Mouse (Mus musculus) olfactory bulb, adult 2 months (tissue): Measurements from ENCODE around the gene Gm28043. TPM values are rescaled to one million over a fixed set of nuclear protein-coding genes. Genes with fewer than 3 reads are reported as not detected.

Source experiments
- H3K27ac ChIP-seq: fragments of 200-500 bp; 2 replicates; pipeline ENCODE4 v1.5.1; 2012; ENCODE audit warnings: low read depth, low read length; ENCODE audit not compliant: insufficient read depth
- H3K4me1 ChIP-seq: fragments of 200-500 bp; 2 replicates; pipeline ENCODE4 v1.6.1; 2012; ENCODE audit warnings: low read length; ENCODE audit not compliant: control insufficient read depth, insufficient read depth
- H3K4me3 ChIP-seq: fragments of 200-500 bp; 2 replicates; pipeline ENCODE4 v1.5.1; 2012; ENCODE audit warnings: mild to moderate bottlenecking, low read depth, low read length, moderate library complexity; ENCODE audit not compliant: insufficient read depth
- CTCF ChIP-seq: fragments of 200-500 bp; IDR thresholded peaks from 2 replicates; pipeline ENCODE4 v1.5.1; 2012; ENCODE audit warnings: low read depth, mild to moderate bottlenecking, low read length, moderate library complexity; ENCODE audit not compliant: insufficient read depth
- POLR2A ChIP-seq: fragments of 200-500 bp; IDR thresholded peaks from 2 replicates; pipeline ENCODE4 v1.6.1; 2012; ENCODE audit warnings: mild to moderate bottlenecking, low read depth, low read length, moderate library complexity; ENCODE audit not compliant: insufficient read depth
- WGBS: fragments of 180-500 bp; shearing (Covaris S2); methylation state at CpG from one replicate; pipeline ENCODE4 v1.1.7; 2018; 5-methylcytosine and 5-hydroxymethylcytosine counted together
- polyA plus RNA-seq: library from polyadenylated mRNA; stranded (reverse); fragments of >200 nt; gene quantifications from 2 replicates; pipeline ENCODE4 v1.2.4, GENCODE M21; 2012; ENCODE audit warnings: low replicate concordance; ENCODE audit not compliant: missing spikeins, insufficient read depth, insufficient read length

The Gm28043 gene
- polyA plus RNA-seq, 1 experiment, result not detected

DNA sequence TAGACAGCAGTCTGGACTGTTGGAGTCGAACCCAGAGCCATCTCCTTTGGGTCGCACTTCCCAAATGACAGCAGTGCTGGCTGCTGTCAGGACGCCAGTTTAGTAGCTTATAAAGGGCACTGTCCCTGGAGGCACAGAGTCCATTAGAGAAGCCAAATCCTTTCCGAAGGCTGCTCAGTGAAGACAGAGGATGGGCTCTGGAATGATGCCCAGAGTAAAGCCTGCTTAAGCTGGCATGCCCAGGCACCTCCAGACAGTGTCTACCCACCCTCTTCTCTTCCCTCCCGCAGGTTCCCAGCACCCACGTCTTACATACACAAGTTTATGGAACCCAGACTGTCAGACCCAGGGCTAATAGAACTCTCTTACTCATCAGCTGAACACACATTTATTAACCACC lies 109.9 kb downstream of the Gm28043 start:
- H3K27ac ChIP-seq, result no peak overlapping the region
- H3K4me3 ChIP-seq, result no peak overlapping the region
- TF ChIP-seq POLR2A (no peak), CTCF (no peak)
- WGBS, result 32% methylated on average over 6 of the region's 6 CpGs
- no peaks in the 10 kb centered on the region for H3K4me1 ChIP-seq

DNA sequence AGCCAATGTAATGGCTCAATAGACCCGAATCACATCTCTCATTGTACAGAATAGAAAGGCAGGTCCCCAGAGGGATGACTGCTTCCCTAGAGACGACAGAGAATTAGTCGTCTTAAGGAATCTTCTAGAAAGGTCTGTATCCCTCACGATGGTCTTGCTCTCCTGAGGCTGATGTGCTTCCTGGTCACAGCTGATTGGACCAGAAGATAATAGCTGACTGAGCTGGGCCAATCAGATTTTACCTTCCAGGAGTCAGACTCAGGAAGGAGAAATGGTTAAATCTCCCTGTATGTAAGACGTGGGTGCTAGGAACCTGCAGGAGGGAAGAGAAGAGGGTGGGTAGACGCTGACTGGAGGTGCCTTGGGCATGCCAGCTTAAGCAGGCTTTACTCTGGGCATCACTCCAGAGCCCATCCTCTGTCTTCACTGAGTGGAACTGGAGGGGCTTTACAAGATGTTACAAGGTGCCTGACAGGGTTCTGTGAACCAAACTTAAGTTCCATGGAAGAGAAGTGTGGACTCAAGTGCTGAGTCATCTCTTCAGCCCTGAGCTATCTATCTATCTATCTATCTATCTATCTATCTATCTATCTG lies 110.4 kb downstream of the Gm28043 start:
- WGBS, result 58% methylated on average over 6 of the region's 6 CpGs
- H3K4me1 ChIP-seq, result no peaks in the 10 kb centered on the region
- no peak overlapping the region for H3K27ac ChIP-seq
- TF ChIP-seq CTCF (no peak), POLR2A (no peak)
- no peak overlapping the region for H3K4me3 ChIP-seq

DNA sequence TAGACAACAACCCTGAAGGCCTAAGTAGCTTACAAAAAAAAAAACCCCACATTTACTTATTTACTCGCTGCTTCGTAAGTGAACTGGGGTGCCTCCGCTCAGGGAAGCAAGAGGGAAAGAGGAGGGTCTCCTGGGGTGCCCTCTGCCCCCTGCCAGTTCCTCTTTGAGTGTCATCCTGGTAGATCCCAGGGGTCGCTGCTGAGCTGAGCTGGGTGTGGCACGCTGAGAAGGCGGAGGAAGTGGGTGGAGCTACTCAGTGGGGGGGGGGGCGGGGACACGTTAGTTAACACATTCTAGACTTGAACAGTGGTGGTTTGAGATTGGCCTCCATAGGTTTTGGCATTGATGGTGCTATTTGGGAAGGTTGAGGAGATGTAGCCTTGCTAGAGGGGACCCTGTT lies 113.4 kb downstream of the Gm28043 start:
- Histone ChIP-seq H3K4me1 (peaks cover 9% of the 10 kb centered on the region; the same call in 1 of the 2 replicates), H3K4me3 (no peak overlapping the region), H3K27ac (no peak overlapping the region)
- TF ChIP-seq POLR2A, result no peak
- no peak for TF ChIP-seq CTCF
- 65% methylated on average over 8 of the region's 8 CpGs for WGBS

DNA sequence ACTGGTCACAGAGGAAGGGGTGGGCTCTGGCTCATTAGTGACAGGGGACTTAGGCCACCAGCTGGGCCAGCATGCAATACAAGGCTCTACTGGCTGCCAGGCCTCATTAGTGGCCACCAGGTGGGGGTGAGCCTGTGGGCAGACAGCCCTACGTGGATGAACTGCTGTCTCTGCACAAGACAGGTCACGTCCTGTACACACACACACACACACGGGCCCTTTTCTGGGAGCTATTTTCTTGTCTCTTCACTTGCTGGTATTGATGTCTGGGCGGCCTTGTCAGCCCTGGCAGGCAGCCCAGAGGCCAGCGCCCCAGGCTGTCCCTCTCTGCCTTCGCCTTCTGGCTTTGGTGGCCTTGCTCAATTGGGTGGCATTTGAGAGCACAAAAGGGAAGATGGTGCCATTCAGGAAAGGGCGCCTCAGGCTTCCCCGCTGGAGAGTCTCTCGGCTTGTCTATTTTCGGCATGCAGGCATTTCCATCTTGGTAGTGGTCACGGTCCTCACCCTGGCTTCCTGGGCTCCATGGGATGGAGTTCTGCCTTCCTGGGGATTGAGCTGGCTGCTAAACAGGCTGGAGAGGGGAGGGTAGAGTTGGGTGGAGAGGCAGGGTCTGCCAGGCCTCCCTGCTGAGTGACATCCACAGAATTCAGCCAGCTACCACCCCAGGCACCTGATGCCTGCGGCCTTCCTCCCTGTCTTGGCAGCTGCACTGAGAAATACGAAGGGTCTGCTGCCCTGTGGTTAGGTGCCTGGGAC lies 116.0 kb downstream of the Gm28043 start:
- TF ChIP-seq POLR2A (no peak), CTCF (no peak)
- Histone ChIP-seq H3K27ac (no peak overlapping the region), H3K4me1 (peaks cover 9% of the 10 kb centered on the region; the same call in 1 of the 2 replicates), H3K4me3 (no peak overlapping the region)
- 60% methylated on average over 13 of the region's 13 CpGs for WGBS

DNA sequence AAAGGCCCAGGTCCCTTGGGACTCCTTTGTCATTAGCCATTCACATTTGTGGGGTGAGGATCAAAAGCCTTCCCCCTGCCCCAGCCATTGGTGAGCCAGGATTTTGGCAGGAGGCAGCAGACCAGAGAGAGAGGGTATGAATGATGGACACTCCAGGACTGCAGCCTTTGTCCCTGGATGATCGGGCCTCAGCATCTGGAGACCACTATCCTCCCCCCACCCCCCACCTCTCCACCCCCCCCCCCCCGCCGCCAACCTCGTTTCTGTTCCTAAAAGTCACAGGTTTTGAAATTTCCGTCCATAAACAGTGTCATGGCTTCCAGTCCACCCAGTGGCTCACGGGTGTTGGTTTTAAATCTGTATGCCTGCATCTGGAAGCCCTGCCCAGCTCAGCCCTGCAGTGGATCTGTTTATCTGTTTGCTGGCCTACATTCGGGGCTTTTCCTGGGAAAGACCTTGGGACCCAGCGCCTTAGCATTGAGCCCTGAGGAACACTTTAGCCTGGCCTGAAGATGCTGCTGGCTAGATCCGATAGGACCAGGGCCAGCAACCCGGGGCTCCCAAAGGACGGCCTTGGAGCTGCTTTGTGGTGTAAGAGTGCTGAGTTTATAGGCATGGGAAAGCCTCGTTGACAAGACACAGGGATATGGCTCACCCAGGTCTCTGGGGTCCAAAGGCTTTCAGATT lies 116.7 kb downstream of the Gm28043 start:
- TF ChIP-seq CTCF, result no peak
- no peak for TF ChIP-seq POLR2A
- peaks cover 10% of the 10 kb centered on the region; the same call in 1 of the 2 replicates for H3K4me1 ChIP-seq
- H3K4me3 ChIP-seq, result no peak overlapping the region
- 72% methylated on average over 12 of the region's 12 CpGs for WGBS
- H3K27ac ChIP-seq, result no peak overlapping the region

DNA sequence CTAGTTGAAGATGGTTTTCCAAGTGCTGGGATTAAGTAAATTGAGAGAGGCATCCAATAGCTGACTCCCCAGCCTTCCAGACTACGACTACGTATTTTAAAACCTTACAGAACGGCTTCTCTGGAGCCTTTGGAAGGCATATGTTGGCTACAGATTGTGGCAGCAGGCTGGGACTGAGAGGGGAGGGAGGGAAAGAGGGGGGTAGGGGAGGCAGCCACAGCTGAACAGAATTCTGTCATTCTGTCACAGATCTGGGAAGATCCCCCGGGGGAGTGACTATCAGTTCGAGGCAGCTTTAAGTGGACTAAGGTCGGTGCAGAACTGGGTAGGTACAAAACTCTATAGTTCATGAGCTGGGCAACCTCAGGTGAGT lies 117.3 kb downstream of the Gm28043 start:
- no peak for TF ChIP-seq CTCF
- no peak for TF ChIP-seq POLR2A
- Histone ChIP-seq H3K4me1 (peaks cover 14% of the 10 kb centered on the region; the same call in 1 of the 2 replicates), H3K4me3 (no peak overlapping the region), H3K27ac (no peak overlapping the region)
- WGBS, result 73% methylated on average over 6 of the region's 6 CpGs

DNA sequence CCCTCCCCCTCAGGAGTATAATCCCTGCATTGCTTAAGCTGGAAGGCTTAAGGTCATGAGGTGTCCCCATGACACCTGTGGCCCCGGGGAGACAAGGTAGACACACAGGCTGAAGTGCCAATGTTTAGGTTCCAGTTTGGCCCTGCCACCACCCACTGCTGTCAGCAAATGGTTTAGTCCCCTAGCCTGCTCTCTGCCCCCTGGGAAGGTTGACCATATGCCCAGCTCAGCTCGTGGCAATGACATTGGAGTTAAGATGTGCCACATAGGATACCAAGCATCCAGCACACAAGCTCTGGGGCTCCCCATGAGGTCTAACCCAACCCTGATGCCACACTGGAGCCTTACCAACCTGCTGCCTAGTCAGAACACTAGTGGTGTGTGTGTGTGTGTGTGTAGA lies 117.8 kb downstream of the Gm28043 start:
- Histone ChIP-seq H3K27ac (no peak overlapping the region), H3K4me3 (no peak overlapping the region), H3K4me1 (peaks cover 14% of the 10 kb centered on the region; the same call in 1 of the 2 replicates)
- 89% methylated on average over 2 of the region's 2 CpGs for WGBS
- no peak for TF ChIP-seq CTCF
- TF ChIP-seq POLR2A, result no peak

DNA sequence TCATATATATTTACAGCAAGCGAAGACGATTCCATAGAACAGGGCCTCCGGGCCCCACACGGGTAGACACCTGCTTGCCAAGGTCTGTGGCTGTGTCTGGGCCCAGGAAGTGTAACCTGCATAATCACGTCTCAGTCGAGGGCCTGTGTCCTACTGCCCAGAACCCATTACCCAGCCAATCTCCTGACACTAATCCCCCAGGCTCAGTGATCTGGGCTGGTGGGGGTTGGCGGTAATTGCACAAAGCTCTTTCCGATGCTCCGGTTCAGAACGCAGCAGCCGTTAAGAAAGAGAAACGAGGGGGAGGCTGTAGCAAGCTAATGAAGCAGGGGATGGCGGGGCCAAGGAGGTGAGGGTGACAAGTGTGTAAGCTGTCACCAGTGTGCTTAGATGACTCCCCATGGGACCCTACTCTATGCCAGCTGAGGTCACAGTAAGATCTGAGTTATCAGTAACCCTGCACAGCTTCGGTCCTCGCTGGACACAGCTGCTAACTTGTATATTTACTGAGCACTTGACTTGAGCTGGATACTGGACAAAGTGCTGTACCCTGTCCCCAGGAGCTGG lies 121.9 kb downstream of the Gm28043 start:
- H3K27ac ChIP-seq, result no peak overlapping the region
- no peak overlapping the region for H3K4me3 ChIP-seq
- no peak for TF ChIP-seq POLR2A
- TF ChIP-seq CTCF, result no peak
- 52% methylated on average over 15 of the region's 15 CpGs for WGBS
- H3K4me1 ChIP-seq, result peaks cover 13% of the 10 kb centered on the region
